Mouse (Mus musculus) gastrocnemius, postnatal 36 days (tissue): ENCODE results near the gene Cabp7. TPM values are rescaled to one million over a fixed set of nuclear protein-coding genes. Genes with fewer than 3 reads are reported as not detected.
A peak's percentile ranks its signal among the peaks of the same experiment; 100 is the strongest.
"Not testable (repeated sequence)": the region's sequence is repeated elsewhere in the genome, so short reads cannot be mapped to it uniquely, and the experiment has no call there.

Source experiments
- DNase-seq, 2 experiments: peaks; one replicate each; pipeline ENCODE4 v3.0.0; 2022
- intact Hi-C: fragments of 180-260 bp; cut with DNase I; formaldehyde crosslinking; loops from one replicate; pipeline ENCODE4 v1.15.1; 2025
- total RNA-seq, 2 experiments: library from RNA; stranded (reverse); gene quantifications; 2 replicates each; pipeline ENCODE4 v1.2.3; 2021

Gene Cabp7
- total RNA-seq, 2 experiments from 2014 or later = 0.33 to 0.74 TPM

GRCm38 (mm10) chr11:4712822-4713221 is 33.8 kb downstream of the Cabp7 start:
- DNase-seq = no peak
- intact Hi-C loops = no loop called here

DNA sequence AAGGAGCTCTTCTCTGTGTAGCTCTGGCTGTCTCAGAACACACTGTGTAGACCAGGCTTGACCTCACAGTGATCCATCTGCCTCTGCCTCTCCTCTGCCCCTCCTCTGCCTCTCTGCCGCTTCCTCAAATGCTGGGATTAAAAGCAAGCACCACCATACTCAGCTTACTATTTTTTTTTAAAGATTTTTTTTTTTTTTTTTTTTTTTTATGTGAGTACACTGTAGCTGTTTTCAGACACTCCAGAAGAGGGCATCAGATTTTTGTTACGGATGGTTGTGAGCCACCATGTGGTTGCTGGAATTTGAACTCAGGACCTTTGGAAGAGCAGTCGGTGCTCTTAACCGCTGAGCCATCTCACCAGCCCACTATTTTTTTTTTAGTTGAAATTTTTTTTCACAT is 36.4 kb downstream of the Cabp7 start:
- intact Hi-C loops, DNase-seq: not testable (repeated sequence)

GRCm38 (mm10) chr11:4705178-4705577 is 41.4 kb downstream of the Cabp7 start:
- intact Hi-C loops = no loop called here
- DNase-seq = no peak

DNA sequence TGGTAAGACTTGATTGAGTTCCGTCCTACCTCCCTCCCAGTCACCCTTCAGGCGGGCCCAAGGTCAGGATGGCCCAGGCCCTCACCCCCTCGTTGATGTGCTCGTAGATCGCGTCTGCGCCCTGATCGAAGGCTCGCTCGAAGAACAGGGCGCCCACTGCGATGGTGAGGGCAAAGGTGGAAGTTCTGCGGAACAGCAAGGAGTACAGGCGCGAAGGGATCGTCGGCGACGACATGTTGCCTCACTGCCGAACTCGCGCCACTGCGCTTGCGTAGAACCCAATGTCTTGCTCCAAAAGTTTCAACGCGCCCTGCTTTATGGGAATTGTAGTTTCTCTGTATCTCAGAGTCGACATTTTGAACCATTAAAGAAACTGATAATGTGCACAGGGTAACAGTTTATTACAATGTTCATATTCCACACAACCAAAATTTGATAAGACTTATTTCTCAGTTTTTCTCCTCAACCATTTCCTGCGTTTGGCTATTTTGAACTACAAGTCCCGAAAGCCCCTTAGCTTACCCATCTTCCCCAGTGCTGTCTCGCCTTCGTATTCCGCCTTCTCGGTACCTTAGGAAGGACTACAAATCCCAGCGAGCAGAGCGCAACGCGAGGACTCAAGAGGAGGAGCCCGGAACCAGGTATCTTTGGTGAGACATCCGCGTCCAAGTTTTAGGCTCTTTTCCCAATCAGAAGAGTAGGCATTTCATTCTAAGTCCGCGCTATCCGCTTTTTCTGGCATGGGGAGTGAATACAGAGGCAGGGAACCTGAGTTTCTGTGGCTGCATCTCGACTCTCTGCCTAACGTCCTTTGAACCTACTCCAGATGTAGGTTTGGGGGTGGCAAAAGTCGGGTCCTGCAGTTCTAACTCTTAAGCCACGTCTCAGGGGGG is 42.3 kb downstream of the Cabp7 start, which contains the start of the genes Uqcr10 and Zmat5:
TSS of gene Uqcr10 (minus strand) at position 271 of the 893 bp plus-strand sequence.
TSS of gene Zmat5 (plus strand) at position 607 of the 893 bp plus-strand sequence.
- DNase-seq = peak; percentile 87 to 90
- intact Hi-C loops = no loop called here

DNA sequence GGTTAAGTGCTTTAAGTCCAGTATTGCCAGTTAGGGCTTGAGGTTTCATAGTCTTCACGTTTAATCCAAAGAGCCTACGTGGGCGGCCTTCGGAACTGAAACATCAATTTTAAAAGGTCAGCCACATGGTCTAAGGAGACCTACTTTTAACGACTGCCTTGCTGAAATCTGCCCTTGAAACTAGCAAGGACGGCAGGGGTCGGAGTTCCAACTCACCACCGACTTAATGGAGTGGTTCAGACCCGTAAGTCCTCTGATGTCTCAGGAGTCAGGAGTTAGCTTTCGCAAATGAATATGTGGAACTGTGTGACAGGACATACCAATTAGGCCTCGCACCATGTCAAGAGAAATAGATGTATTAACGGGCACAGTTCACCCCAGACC is 42.9 kb downstream of the Cabp7 start:
- intact Hi-C loops = no loop called here
- no peak for DNase-seq

DNA sequence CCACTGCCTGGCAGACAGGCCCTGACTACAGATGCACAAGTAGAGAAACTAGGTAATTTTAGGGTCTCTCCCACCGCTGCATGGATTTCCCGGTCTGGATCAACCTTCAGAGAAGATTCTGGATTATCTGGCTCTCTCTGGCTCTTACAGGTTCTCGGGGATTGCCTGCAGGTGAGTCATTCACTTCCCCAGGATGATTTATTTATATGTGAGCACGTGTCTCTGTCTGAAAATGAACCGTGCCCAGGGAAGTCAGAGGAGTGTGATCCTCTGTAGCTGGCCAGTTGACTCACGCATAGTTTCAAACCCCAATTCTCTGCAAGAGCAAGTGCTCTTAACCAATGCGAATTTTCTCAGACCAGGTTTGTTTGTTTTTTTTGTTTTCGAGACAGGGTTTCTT is 45.9 kb downstream of the Cabp7 start:
- intact Hi-C loops = no loop called here
- DNase-seq = no peak

GRCm38 (mm10) chr11:4697043-4697983 is 49.3 kb downstream of the Cabp7 start:
- intact Hi-C loops = no loop called here
- peak in 1 of 2 experiments; percentile 54 for DNase-seq

- intact Hi-C loops = no loop called here
These were observed 54.4 kb downstream of the Cabp7 start for GRCm38 (mm10) chr11:4692162-4692561.

DNA sequence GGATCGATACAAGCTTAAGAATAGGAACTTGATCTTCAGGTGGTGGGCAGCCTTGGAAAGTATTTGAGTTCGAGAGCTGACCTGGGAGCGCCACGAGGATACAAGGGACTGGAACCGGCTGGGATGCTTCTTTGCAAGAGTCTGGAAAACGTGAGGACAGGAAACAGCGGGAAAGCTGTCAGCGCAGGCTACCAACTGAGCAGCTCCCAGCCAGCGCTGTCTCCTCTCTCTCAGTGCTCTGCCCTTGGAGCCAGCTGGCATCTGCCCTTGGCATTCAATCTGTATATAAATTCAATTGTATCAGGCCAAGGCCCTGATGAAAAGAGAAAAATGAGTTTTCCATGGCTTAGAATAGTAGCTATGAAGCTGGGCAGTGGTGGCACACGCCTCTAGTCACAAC is 55.4 kb downstream of the Cabp7 start:
- DNase-seq = no peak

More at GRCm38 (mm10) chr11:4692162-4692561, 54.4 kb downstream of the Cabp7 start:
- DNase-seq = no peak

GRCm38 (mm10) chr11:4690353-4690752 is 56.2 kb downstream of the Cabp7 start:
- no peak for DNase-seq
- intact Hi-C loops = no loop called here

More for the DNA sequence above, 55.4 kb downstream of the Cabp7 start:
- intact Hi-C loops = no loop called here

GRCm38 (mm10) chr11:4688632-4689380 is 57.8 kb downstream of the Cabp7 start:
- intact Hi-C loops = no loop called here

GRCm38 (mm10) chr11:4687874-4688273 is 58.7 kb downstream of the Cabp7 start:
- DNase-seq = no peak
- intact Hi-C loops = no loop called here

More at GRCm38 (mm10) chr11:4688632-4689380, 57.8 kb downstream of the Cabp7 start:
- DNase-seq = no peak

DNA sequence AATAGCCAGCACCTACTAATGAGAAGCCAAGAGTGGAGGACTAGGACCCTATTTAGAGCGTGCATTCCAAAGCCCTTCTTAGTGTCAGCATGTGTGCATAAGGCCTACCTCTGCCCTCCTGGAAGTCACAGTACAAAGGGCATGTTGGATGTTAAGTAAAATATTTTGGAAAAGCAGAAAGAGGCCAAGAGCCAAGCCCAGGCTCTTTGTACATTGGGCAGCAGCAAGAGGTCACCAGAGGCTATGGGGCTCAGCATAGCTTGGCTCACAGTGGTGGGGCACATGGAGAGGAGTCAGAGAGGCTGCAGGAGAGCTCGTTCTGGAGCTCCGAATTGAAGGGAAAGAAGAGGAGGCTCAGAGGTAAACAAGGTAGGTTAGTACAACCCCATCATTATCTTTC is 59.6 kb downstream of the Cabp7 start:
- DNase-seq = no peak
- intact Hi-C loops = no loop called here

Other genes with a start within 250 kb of the Cabp7 start
- 10 to 100 TPM; 42.5 to 43.2 TPM for gene Mtmr3, start 151.9 kb downstream of the Cabp7 start, total RNA-seq
- gene Gm11032, start 126.7 kb downstream of the Cabp7 start, total RNA-seq = not detected
- 10 to 100 TPM; 13.3 to 16.1 TPM for gene Ascc2, start 109.0 kb downstream of the Cabp7 start, total RNA-seq
- 1,000 to 10,000 TPM in 1 of 2 experiments, 100 to 1,000 TPM in 1; 914 to 1,010 TPM for gene Uqcr10, start 42.4 kb downstream of the Cabp7 start, total RNA-seq
- 10 to 100 TPM; 20.7 to 22.9 TPM for gene Zmat5, start 42.1 kb downstream of the Cabp7 start, total RNA-seq
- gene Nf2, start 102.8 kb upstream of the Cabp7 start, total RNA-seq = 10 to 100 TPM; 45.7 to 47.4 TPM
- 1 to 10 TPM in 1 of 2 experiments, under 1 TPM in 1; 0.42 to 1.1 TPM for gene Nipsnap1, start 127.2 kb upstream of the Cabp7 start, total RNA-seq
- 10 to 100 TPM; 12.9 to 14.0 TPM for gene Thoc5, start 148.5 kb upstream of the Cabp7 start, total RNA-seq
- under 1 TPM in 1 of 2 experiments, not detected in 1; 0.15 TPM for gene Nefh, start 201.3 kb upstream of the Cabp7 start, total RNA-seq
- gene Ap1b1, start 240.0 kb upstream of the Cabp7 start, total RNA-seq = 10 to 100 TPM; 29.2 to 32.4 TPM